Mouse (Mus musculus) C2C12 (cell line): ENCODE results near the gene Prss30. TPM values are rescaled to one million over a fixed set of nuclear protein-coding genes. Genes with fewer than 3 reads are reported as not detected.

ENCODE experiments used
- H3K27me3 ChIP-seq: one replicate; pipeline ENCODE4 v1.6.1; 2011; ENCODE audit not compliant: control insufficient read depth, insufficient read depth, insufficient read length
- H3K36me3 ChIP-seq: one replicate; pipeline ENCODE4 v1.6.1; 2011; ENCODE audit not compliant: control insufficient read depth, insufficient read depth
- H3K4me3 ChIP-seq: one replicate; pipeline ENCODE4 v1.5.1; 2011; ENCODE audit warnings: mild to moderate bottlenecking, control low read depth; ENCODE audit not compliant: poor library complexity, insufficient read depth, severe bottlenecking
- H3K79me2 ChIP-seq: one replicate; pipeline ENCODE4 v1.6.1; 2011; ENCODE audit not compliant: control insufficient read depth, insufficient read depth
- H3K79me3 ChIP-seq: one replicate; pipeline ENCODE4 v1.6.1; 2011; ENCODE audit warnings: low read depth, control low read depth
- H3ac ChIP-seq: one replicate; pipeline ENCODE3; 2011; ENCODE audit warnings: low read depth; ENCODE audit not compliant: control insufficient read depth, insufficient read length
- CEBPB ChIP-seq: IDR thresholded peaks from one replicate; pipeline ENCODE4 v1.6.1; 2011; ENCODE audit warnings: low read depth, mild to moderate bottlenecking, control low read depth, moderate library complexity
- CTCF ChIP-seq: IDR thresholded peaks from one replicate; pipeline ENCODE4 v1.5.1; 2011; ENCODE audit not compliant: control insufficient read depth, insufficient read depth, insufficient read length
- FOSL1 ChIP-seq: IDR thresholded peaks from one replicate; pipeline ENCODE4 v1.8.0; 2011; ENCODE audit warnings: mild to moderate bottlenecking, low read length; ENCODE audit not compliant: poor library complexity, insufficient read depth, severe bottlenecking
- MAX ChIP-seq: IDR thresholded peaks from one replicate; pipeline ENCODE4 v1.6.1; 2011; ENCODE audit warnings: mild to moderate bottlenecking, control low read depth
- MYOD1 ChIP-seq: IDR thresholded peaks from one replicate; pipeline ENCODE4 v1.6.1; 2011; ENCODE audit warnings: low read depth; ENCODE audit not compliant: control insufficient read depth, insufficient read length
- MYOG ChIP-seq: IDR thresholded peaks from one replicate; pipeline ENCODE4 v1.6.1; 2011; ENCODE audit not compliant: control insufficient read depth, insufficient read length; ENCODE audit errors: extremely low read depth
- USF1 ChIP-seq: IDR thresholded peaks from one replicate; pipeline ENCODE4 v1.6.1; 2011; ENCODE audit warnings: low read depth, mild to moderate bottlenecking, control low read depth, moderate library complexity
- polyA plus RNA-seq: library from polyadenylated mRNA; unstranded; fragments of >200 nt; fragmentation: generic; extraction: Trizol; gene quantifications from one replicate; pipeline ENCODE4 v1.2.1, GENCODE M21; 2012; ENCODE audit warnings: missing spikeins

Gene Prss30
- polyA plus RNA-seq, 1 experiment = 0.04 TPM

GRCm38 (mm10) chr17:24012921-24013320 is 32.6 kb upstream of the Prss30 start:
- H3K27me3 ChIP-seq = no peaks in the 10 kb centered on the region
- no peaks in the 10 kb centered on the region for H3K79me3 ChIP-seq
- no peak for TF ChIP-seq USF1
- no peak for TF ChIP-seq MYOG
- TF ChIP-seq MYOD1 = no peak
- no peaks in the 10 kb centered on the region for H3K79me2 ChIP-seq
- H3ac ChIP-seq = no peak overlapping the region
- H3K36me3 ChIP-seq = no peaks in the 10 kb centered on the region
- no peak overlapping the region for H3K4me3 ChIP-seq

- Histone ChIP-seq H3K4me3 (no peak overlapping the region), H3K79me3 (no peaks in the 10 kb centered on the region), H3K79me2 (no peaks in the 10 kb centered on the region), H3K36me3 (no peaks in the 10 kb centered on the region), H3ac (no peak overlapping the region), H3K27me3 (no peaks in the 10 kb centered on the region)
- TF ChIP-seq MYOD1 = no peak
- TF ChIP-seq MAX = no peak
- TF ChIP-seq CEBPB = no peak
- no peak for TF ChIP-seq USF1
- no peak for TF ChIP-seq MYOG
- TF ChIP-seq CTCF = no peak
- TF ChIP-seq FOSL1 = no peak
Observed at GRCm38 (mm10) chr17:24009617-24010016, 29.3 kb upstream of the Prss30 start.

GRCm38 (mm10) chr17:24008105-24008504 is 27.7 kb upstream of the Prss30 start:
- no peak overlapping the region for H3K4me3 ChIP-seq
- H3K79me3 ChIP-seq = no peaks in the 10 kb centered on the region
- H3K27me3 ChIP-seq = no peaks in the 10 kb centered on the region
- no peaks in the 10 kb centered on the region for H3K36me3 ChIP-seq
- H3ac ChIP-seq = no peak overlapping the region
- no peaks in the 10 kb centered on the region for H3K79me2 ChIP-seq
- no peak for TF ChIP-seq USF1
- TF ChIP-seq MYOD1 = no peak
- no peak for TF ChIP-seq MYOG
- no peak for TF ChIP-seq CTCF

GRCm38 (mm10) chr17:24007391-24007790 is 27.0 kb upstream of the Prss30 start:
- Histone ChIP-seq H3K4me3 (no peak overlapping the region), H3K79me3 (no peaks in the 10 kb centered on the region)

GRCm38 (mm10) chr17:24006930-24007329 is 26.6 kb upstream of the Prss30 start:
- H3K4me3 ChIP-seq = no peak overlapping the region
- TF ChIP-seq FOSL1 (no peak), MYOD1 (no peak), USF1 (no peak), MAX (no peak), CEBPB (no peak), CTCF (no peak), MYOG (no peak)
- H3K36me3 ChIP-seq = no peaks in the 10 kb centered on the region
- no peaks in the 10 kb centered on the region for H3K79me2 ChIP-seq
- H3ac ChIP-seq = no peak overlapping the region
- no peaks in the 10 kb centered on the region for H3K27me3 ChIP-seq
- H3K79me3 ChIP-seq = no peaks in the 10 kb centered on the region

More at GRCm38 (mm10) chr17:24007391-24007790, 27.0 kb upstream of the Prss30 start:
- Histone ChIP-seq H3K79me2 (no peaks in the 10 kb centered on the region), H3ac (no peak overlapping the region), H3K27me3 (no peaks in the 10 kb centered on the region), H3K36me3 (no peaks in the 10 kb centered on the region)
- TF ChIP-seq MAX (no peak), CEBPB (peak; percentile 97)

- Histone ChIP-seq H3K27me3 (no peaks in the 10 kb centered on the region), H3K79me2 (no peaks in the 10 kb centered on the region), H3K4me3 (no peak overlapping the region), H3K79me3 (no peaks in the 10 kb centered on the region), H3K36me3 (no peaks in the 10 kb centered on the region), H3ac (no peak overlapping the region)
- TF ChIP-seq USF1 (no peak), CEBPB (no peak), MYOD1 (no peak), CTCF (no peak), MAX (no peak), MYOG (no peak)
Observed at GRCm38 (mm10) chr17:24005049-24005448, 24.7 kb upstream of the Prss30 start.
